Mouse (Mus musculus) kidney, postnatal 0 days (tissue): ENCODE measurements around the gene Lexm. TPM values are rescaled to one million over a fixed set of nuclear protein-coding genes. Genes with fewer than 3 reads are reported as not detected.

ENCODE experiments used
- ATAC-seq: fragments of 200-750 bp; cut with Nextera tagmentation; replicated peaks from 2 replicates; pipeline ENCODE4 v1.8.0; 2017; ENCODE audit warnings: low read depth, moderate number of reproducible peaks, moderate TSS enrichment, moderate library complexity; ENCODE audit not compliant: low FRiP score
- DNase-seq: peaks from one replicate; pipeline ENCODE4 v3.0.0-alpha.2; 2016; ENCODE audit warnings: low spot score
- H3K27ac ChIP-seq: fragments of 300-500 bp; sonication (generic); 2 replicates; pipeline ENCODE4 v1.5.1; 2014; ENCODE audit warnings: mild to moderate bottlenecking
- H3K27me3 ChIP-seq: fragments of 300-500 bp; sonication (generic); 2 replicates; pipeline ENCODE4 v1.6.1; 2014; ENCODE audit warnings: low read length, mixed read lengths; ENCODE audit not compliant: insufficient read depth
- H3K36me3 ChIP-seq: fragments of 300-500 bp; sonication (generic); 2 replicates; pipeline ENCODE4 v1.6.1; 2014; ENCODE audit warnings: low read length, mixed read lengths; ENCODE audit not compliant: insufficient read depth
- H3K4me1 ChIP-seq: fragments of 300-500 bp; sonication (generic); replicated peaks from 2 replicates; pipeline ENCODE4 v1.6.1; 2014; ENCODE audit warnings: antibody characterized with exemption, low read length, mixed read lengths; ENCODE audit not compliant: insufficient read depth
- H3K4me2 ChIP-seq: fragments of 300-500 bp; sonication (generic); 2 replicates; pipeline ENCODE4 v1.6.1; 2014; ENCODE audit warnings: mild to moderate bottlenecking, low read length, moderate library complexity, mixed read lengths
- H3K4me3 ChIP-seq: fragments of 300-500 bp; sonication (generic); replicated peaks from 2 replicates; pipeline ENCODE4 v1.5.1; 2014; ENCODE audit warnings: low read depth, low read length
- H3K9ac ChIP-seq: fragments of 300-500 bp; sonication (generic); 2 replicates; pipeline ENCODE4 v1.6.1; 2014; ENCODE audit warnings: low read depth, low read length
- H3K9me3 ChIP-seq: fragments of 300-500 bp; sonication (generic); replicated peaks from 2 replicates; pipeline ENCODE4 v1.6.1; 2016; ENCODE audit warnings: low read length, inconsistent platforms, mixed read lengths
- CTCF ChIP-seq: IDR thresholded peaks from 2 replicates; pipeline ENCODE4 v1.5.1; 2016; ENCODE audit warnings: antibody characterized with exemption, low read depth, mild to moderate bottlenecking, moderate library complexity
- WGBS: fragments of 180-500 bp; shearing (Covaris S2); extraction: QIAGEN DNeasy Blood & Tissue Kit; methylation state at CpG from one replicate; pipeline ENCODE4 v1.1.7; 2014; 5-methylcytosine and 5-hydroxymethylcytosine counted together
- polyA plus RNA-seq: library from polyadenylated mRNA; unstranded; fragments of >200 nt; fragmentation: Nextera tagmentation; extraction: Ambion mirVana; gene quantifications from 2 replicates; pipeline ENCODE4 v1.2.1, GENCODE M21; 2015

The Lexm gene
- polyA plus RNA-seq = not detected in 2 replicates

DNA sequence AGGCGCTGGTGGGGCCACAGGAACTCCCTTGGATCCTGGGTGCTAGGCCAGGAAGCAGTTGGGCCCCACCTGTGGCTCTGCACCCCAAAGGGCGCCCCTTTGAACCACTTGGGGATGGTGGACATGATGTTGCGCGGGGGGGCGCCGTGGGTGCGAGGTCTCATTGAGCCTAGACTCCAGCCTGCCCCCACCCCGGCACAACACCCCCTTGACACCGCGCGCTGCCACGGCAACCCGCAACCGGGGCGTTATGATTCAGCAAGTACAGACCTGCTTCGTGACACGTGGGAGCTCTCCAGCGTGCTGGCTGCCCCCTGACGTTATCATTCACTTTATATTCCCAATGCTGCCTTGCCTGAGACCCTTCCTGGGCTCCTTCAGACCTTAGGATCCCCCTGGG is at the start of gene Lexm:
Lexm (minus strand) TSS at position 186 of the 400 bp plus-strand sequence.
- peak; percentile 37 for DNase-seq
- Histone ChIP-seq H3K9me3 (no peaks in the 10 kb centered on the region), H3K4me1 (peaks cover 8% of the 10 kb centered on the region; the same call in 1 of the 2 replicates), H3K4me2 (peak within 1 kb of the TSS; percentile 38), H3K36me3 (no peaks in the 10 kb centered on the region), H3K27ac (no peak within 1 kb of the TSS), H3K9ac (no peak within 1 kb of the TSS), H3K27me3 (0 out of 2 replicates have a peak, but pooled peaks cover 4% of the 10 kb centered on the region), H3K4me3 (no peak within 1 kb of the TSS)
- ATAC-seq = no peak
- under 1% methylated on average over 18 of the region's 19 CpGs for WGBS
- TF ChIP-seq CTCF = no peak

DNA sequence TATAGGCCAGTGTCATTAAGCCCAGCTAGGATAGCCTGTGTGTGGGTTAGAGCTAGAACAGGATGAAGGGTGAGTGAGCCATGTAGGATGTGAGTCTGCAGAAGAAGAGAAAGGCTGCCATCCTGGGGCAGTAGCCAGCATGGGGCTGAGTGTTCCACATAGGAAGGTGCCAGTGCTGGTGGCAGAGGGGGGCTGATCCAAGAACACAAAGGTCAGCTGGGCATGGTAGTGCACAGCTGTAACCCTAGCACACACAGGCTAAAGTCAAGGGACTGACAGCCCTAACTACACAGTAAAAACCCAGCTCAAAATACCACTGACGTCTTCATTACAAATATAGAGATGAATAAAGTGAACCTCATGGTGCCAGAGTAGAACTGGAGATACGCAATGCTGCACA is 49.5 kb upstream of the Lexm start:
- H3K9ac ChIP-seq = no peak overlapping the region
- no peak for DNase-seq
- H3K9me3 ChIP-seq = no peaks in the 10 kb centered on the region
- H3K27me3 ChIP-seq = no peaks in the 10 kb centered on the region
- no peak overlapping the region for H3K4me2 ChIP-seq
- H3K4me1 ChIP-seq = no peaks in the 10 kb centered on the region
- no peak for ATAC-seq
- no peak overlapping the region for H3K27ac ChIP-seq
- TF ChIP-seq CTCF = no peak
- 89% methylated on average over 2 of the region's 2 CpGs for WGBS
- H3K36me3 ChIP-seq = peaks cover 92% of the 10 kb centered on the region
- H3K4me3 ChIP-seq = no peak overlapping the region

DNA sequence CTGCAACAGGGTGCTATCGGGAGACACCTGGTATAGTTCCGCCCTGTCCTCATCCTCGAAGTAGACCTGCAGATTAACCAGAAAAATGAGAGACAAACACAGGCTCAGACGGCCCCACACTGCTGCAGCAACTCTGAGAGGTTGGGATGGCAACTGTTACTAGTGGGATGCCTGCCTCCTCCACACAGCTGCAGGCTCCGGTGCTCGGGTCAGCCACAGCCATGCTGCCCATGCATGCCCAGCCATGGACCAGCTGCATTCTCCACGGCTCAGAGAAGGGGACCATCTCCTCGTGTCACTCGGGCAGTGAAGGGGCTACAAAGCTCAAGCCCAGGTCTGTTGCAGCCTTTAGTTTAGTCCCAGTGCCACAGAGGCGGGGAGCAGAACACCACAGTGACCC is 48.6 kb upstream of the Lexm start:
- Histone ChIP-seq H3K27me3 (no peaks in the 10 kb centered on the region), H3K4me2 (no peak overlapping the region), H3K4me3 (no peak overlapping the region), H3K27ac (peak overlapping the region; percentile 57), H3K9me3 (no peaks in the 10 kb centered on the region), H3K9ac (no peak overlapping the region), H3K4me1 (no peaks in the 10 kb centered on the region), H3K36me3 (peaks cover 91% of the 10 kb centered on the region)
- TF ChIP-seq CTCF = no peak
- WGBS = 65% methylated on average over 10 of the region's 10 CpGs
- peak; percentile 31 for DNase-seq
- ATAC-seq = peak; percentile 55; the same call in 1 of the 2 replicates

DNA sequence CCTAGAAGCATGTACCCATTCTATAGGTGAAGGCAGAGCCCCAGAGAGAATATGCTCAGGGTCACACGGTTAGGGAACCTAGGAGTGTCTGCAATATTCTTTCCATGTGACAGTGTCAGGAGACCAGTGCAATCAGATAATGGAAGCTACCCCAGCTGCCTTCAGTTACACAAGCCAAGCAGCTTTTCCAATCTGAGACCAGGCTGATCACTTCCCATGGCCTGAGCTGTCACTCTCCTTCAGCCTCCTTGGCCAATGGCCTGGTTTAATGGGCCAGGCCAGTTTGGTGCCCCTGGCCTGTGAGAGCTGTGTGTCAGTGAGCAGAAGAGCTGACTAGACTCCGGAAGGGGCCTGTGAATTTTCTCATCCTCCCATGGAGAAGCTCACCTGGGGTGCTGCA is 48.2 kb upstream of the Lexm start:
- H3K4me1 ChIP-seq = no peaks in the 10 kb centered on the region
- no peaks in the 10 kb centered on the region for H3K27me3 ChIP-seq
- no peak overlapping the region for H3K4me3 ChIP-seq
- no peak for TF ChIP-seq CTCF
- H3K4me2 ChIP-seq = no peak overlapping the region
- no peak overlapping the region for H3K9ac ChIP-seq
- ATAC-seq = no peak
- H3K36me3 ChIP-seq = peaks cover 90% of the 10 kb centered on the region
- H3K27ac ChIP-seq = peak overlapping the region; percentile 57
- no peaks in the 10 kb centered on the region for H3K9me3 ChIP-seq
- DNase-seq = no peak
- WGBS = 89% methylated on average over 2 of the region's 2 CpGs

DNA sequence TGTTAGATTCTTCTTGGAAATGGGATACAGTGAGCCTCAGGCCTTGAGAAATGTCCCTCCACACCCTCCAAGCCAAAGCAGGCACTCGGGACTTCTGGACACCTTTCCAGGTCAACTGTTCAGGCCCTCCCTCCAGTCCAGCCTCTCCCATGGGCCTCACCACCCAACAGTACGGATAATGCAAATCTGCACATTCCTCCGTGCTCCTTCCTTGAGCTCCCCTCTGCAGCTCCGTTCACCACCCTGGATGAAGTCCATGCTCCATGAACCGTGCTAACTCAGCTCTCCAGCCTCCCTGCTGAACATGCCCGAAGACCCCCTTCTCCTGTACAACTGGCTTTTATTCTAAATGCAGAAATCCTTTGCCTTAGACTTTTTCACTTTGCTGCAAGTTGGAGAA is 47.7 kb upstream of the Lexm start:
- H3K36me3 ChIP-seq = peaks cover 89% of the 10 kb centered on the region
- WGBS = 72% methylated on average over 6 of the region's 6 CpGs
- H3K9ac ChIP-seq = no peak overlapping the region
- no peak overlapping the region for H3K4me3 ChIP-seq
- no peaks in the 10 kb centered on the region for H3K27me3 ChIP-seq
- H3K4me1 ChIP-seq = no peaks in the 10 kb centered on the region
- no peak overlapping the region for H3K27ac ChIP-seq
- ATAC-seq (peak; percentile 50; the same call in 1 of the 2 replicates), DNase-seq (no peak)
- H3K9me3 ChIP-seq = no peaks in the 10 kb centered on the region
- no peak overlapping the region for H3K4me2 ChIP-seq
- no peak for TF ChIP-seq CTCF

DNA sequence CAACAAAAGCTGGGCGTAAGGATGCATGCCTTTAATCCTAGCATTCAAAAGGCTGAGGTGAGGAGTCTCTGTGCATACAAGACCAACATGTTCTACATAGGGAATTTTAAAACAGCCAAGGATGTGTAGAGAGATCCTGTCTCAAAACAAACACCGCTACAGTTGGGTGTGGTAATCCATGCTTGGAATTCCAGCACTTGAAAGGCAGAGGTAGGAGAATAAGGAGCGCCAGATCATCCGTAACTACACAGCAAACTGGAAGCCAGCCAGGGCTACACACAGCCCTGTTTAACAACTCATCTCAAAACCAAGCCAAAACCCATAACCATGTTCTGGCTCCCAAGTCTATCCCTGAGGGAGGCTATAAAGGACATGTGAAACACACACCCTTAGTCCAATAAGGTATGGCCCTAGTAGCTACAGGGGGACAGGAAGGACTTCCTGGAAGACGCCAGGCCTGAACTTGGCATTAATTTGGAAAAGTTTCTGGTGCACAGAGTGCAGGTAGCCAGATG is 47.0 kb upstream of the Lexm start:
- Histone ChIP-seq H3K4me2 (no peak overlapping the region), H3K4me1 (no peaks in the 10 kb centered on the region), H3K9me3 (no peaks in the 10 kb centered on the region), H3K36me3 (peaks cover 89% of the 10 kb centered on the region), H3K4me3 (no peak overlapping the region), H3K27ac (no peak overlapping the region), H3K27me3 (no peaks in the 10 kb centered on the region), H3K9ac (no peak overlapping the region)
- ATAC-seq (no peak), DNase-seq (no peak)
- 87% methylated on average over 5 of the region's 5 CpGs for WGBS
- no peak for TF ChIP-seq CTCF

DNA sequence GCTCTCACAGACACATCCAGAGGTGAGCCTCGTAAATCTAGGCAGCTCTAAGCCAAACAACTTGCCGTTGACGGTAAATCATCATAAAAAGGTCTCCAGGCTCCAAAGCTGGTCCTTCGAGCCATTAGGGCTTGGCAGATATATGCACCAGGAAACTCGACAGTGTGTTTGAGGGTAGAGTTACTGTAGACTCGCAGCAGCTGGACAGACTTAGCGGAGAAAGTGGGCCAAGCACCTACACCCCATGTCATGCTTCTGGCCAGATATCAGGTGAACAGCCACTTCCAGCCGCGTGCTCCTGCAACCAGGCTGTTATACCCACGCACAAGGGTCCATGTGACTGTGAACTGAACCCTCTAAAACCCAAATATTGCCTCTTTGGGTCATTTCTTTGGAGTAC is 38.6 kb upstream of the Lexm start:
- 25% methylated on average over 10 of the region's 10 CpGs for WGBS
- H3K27ac ChIP-seq = no peak overlapping the region

More for the DNA sequence above, 38.6 kb upstream of the Lexm start:
- ATAC-seq (no peak), DNase-seq (peak; percentile 65)
- H3K4me2 ChIP-seq = no peak overlapping the region
- no peak overlapping the region for H3K4me3 ChIP-seq
- H3K36me3 ChIP-seq = peaks cover 18% of the 10 kb centered on the region
- no peak overlapping the region for H3K9ac ChIP-seq
- no peaks in the 10 kb centered on the region for H3K27me3 ChIP-seq
- H3K9me3 ChIP-seq = no peaks in the 10 kb centered on the region
- peaks cover 10% of the 10 kb centered on the region; the same call in 1 of the 2 replicates for H3K4me1 ChIP-seq
- TF ChIP-seq CTCF = no peak
